Mouse (Mus musculus) hindbrain, embryonic 14.5 days (tissue): ENCODE results near the gene Znhit1. TPM values are rescaled to one million over a fixed set of nuclear protein-coding genes. Genes with fewer than 3 reads are reported as not detected.

Source experiments
- ATAC-seq: fragments of 200-750 bp; cut with Nextera tagmentation; 2 replicates; pipeline ENCODE4 v1.8.0; 2017; ENCODE audit warnings: moderate number of reproducible peaks, mild to moderate bottlenecking, moderate TSS enrichment, moderate library complexity; ENCODE audit not compliant: low FRiP score
- DNase-seq: peaks from one replicate; pipeline ENCODE4 v3.0.0-alpha.2; 2015; ENCODE audit warnings: low spot score
- H3K27ac ChIP-seq: fragments of 300-500 bp; sonication (generic); 2 replicates; pipeline ENCODE4 v1.5.1; 2014; ENCODE audit warnings: mild to moderate bottlenecking, moderate library complexity
- H3K27me3 ChIP-seq: fragments of 300-500 bp; sonication (generic); 2 replicates; pipeline ENCODE4 v1.6.1; 2014; ENCODE audit warnings: mild to moderate bottlenecking, low read length, mixed read lengths; ENCODE audit not compliant: control insufficient read depth, insufficient read depth
- H3K36me3 ChIP-seq: fragments of 300-500 bp; sonication (generic); replicated peaks from 2 replicates; pipeline ENCODE4 v1.6.1; 2014; ENCODE audit not compliant: control insufficient read depth, insufficient read depth
- H3K4me1 ChIP-seq: fragments of 300-500 bp; sonication (generic); replicated peaks from 2 replicates; pipeline ENCODE4 v1.6.1; 2014; ENCODE audit warnings: antibody characterized with exemption, low read length, mixed read lengths; ENCODE audit not compliant: control insufficient read depth, insufficient read depth
- H3K4me2 ChIP-seq: fragments of 300-500 bp; sonication (generic); replicated peaks from 2 replicates; pipeline ENCODE4 v1.6.1; 2014; ENCODE audit warnings: mild to moderate bottlenecking, moderate library complexity
- H3K4me3 ChIP-seq: fragments of 300-500 bp; sonication (generic); replicated peaks from 2 replicates; pipeline ENCODE4 v1.5.1; 2014; ENCODE audit warnings: mild to moderate bottlenecking, low read length
- H3K9ac ChIP-seq: fragments of 300-500 bp; sonication (generic); 2 replicates; pipeline ENCODE4 v1.6.1; 2014
- H3K9me3 ChIP-seq: fragments of 300-500 bp; sonication (generic); 2 replicates; pipeline ENCODE4 v1.6.1; 2016; ENCODE audit warnings: low read length; ENCODE audit not compliant: control insufficient read depth
- WGBS: fragments of 180-500 bp; shearing (Covaris S2); extraction: QIAGEN DNeasy Blood & Tissue Kit; methylation state at CpG from one replicate; pipeline ENCODE4 v1.1.7; 2014; 5-methylcytosine and 5-hydroxymethylcytosine counted together
- polyA plus RNA-seq: library from polyadenylated mRNA; unstranded; fragments of >200 nt; fragmentation: Nextera tagmentation; extraction: Ambion mirVana; gene quantifications from 2 replicates; pipeline ENCODE4 v1.2.1, GENCODE M21; 2014

Gene Znhit1
- polyA plus RNA-seq, 1 experiment from 2014 or later = 121 TPM

DNA sequence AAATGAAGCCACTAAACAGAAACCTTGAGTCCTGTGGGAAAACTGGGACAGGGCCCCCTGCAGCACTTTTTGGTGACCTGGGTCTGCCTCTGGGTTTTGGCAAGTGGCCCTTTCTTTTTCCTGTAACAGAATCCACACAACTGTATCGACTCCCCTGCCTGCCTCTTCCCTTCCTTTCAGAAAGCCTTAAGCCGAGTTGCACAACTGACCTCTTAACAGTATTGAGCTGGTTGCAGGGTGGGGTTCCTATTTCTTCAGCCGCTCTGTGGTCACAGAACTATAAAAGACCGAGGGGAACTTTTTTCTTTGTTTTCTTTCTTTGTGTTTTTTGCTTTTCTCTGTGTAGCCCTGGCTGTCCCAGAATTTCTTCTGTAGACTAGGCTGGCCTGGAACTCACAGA is 10.1 kb downstream of the Znhit1 start:
- H3K36me3 ChIP-seq = peaks cover 13% of the 10 kb centered on the region
- no peaks in the 10 kb centered on the region for H3K4me1 ChIP-seq
- H3K27me3 ChIP-seq = no peaks in the 10 kb centered on the region
- ATAC-seq (no peak), DNase-seq (no peak)
- H3K9ac ChIP-seq = no peak overlapping the region
- no peak overlapping the region for H3K27ac ChIP-seq
- WGBS = 77% methylated on average over 4 of the region's 4 CpGs
- H3K9me3 ChIP-seq = no peaks in the 10 kb centered on the region
- H3K4me3 ChIP-seq = no peak overlapping the region
- H3K4me2 ChIP-seq = no peak overlapping the region

DNA sequence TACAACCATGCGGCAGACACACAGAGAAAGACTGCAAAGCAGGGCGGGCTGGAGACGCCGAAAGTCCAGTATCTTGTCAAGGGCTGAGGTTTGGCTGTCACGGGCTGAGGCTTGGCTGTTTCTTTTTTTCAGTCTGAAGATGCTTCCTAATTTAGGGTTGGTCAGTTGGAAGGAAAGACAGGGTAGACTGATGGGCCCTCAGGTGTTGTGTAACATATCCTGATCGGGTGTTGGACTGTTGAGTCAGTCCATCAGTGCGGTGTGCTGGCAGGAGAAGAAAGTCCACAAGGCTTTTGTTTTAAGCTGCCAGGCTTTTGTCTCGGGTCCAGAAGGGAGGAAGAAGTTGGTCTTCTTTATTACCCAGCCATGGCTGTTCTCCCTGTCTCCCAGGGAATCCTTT is 14.2 kb downstream of the Znhit1 start:
- 82% methylated on average over 8 of the region's 8 CpGs for WGBS
- no peak for DNase-seq
- no peak for ATAC-seq
- Histone ChIP-seq H3K27me3 (no peaks in the 10 kb centered on the region), H3K4me2 (no peak overlapping the region), H3K27ac (no peak overlapping the region), H3K9me3 (no peaks in the 10 kb centered on the region), H3K4me3 (no peak overlapping the region), H3K36me3 (no peaks in the 10 kb centered on the region), H3K4me1 (no peaks in the 10 kb centered on the region), H3K9ac (no peak overlapping the region)

DNA sequence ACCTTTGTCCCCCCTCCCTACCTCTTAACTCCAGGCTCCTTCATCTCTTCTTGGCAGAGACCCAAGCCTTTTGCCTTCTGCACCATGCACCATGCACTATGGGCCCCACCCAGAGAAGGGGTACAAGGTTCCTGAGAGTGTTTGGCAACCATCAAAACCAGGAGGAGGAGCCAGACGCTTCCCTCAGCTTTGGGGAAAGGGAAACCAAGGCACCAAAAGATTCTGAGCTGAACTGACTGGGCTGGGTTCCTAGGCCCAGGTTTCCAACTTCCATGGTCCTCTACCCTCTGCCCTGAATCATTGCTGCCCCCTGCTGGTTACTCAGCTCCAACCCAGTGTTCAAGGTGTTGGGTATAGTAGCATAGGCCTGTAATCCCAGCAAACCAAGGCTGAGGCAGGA is 17.1 kb downstream of the Znhit1 start:
- Histone ChIP-seq H3K36me3 (peaks cover 14% of the 10 kb centered on the region), H3K4me2 (no peak overlapping the region), H3K9me3 (no peaks in the 10 kb centered on the region), H3K4me1 (no peaks in the 10 kb centered on the region), H3K27me3 (no peaks in the 10 kb centered on the region), H3K4me3 (no peak overlapping the region), H3K9ac (no peak overlapping the region), H3K27ac (no peak overlapping the region)
- WGBS = 79% methylated on average over 1 of the region's 1 CpGs
- ATAC-seq (no peak), DNase-seq (no peak)

DNA sequence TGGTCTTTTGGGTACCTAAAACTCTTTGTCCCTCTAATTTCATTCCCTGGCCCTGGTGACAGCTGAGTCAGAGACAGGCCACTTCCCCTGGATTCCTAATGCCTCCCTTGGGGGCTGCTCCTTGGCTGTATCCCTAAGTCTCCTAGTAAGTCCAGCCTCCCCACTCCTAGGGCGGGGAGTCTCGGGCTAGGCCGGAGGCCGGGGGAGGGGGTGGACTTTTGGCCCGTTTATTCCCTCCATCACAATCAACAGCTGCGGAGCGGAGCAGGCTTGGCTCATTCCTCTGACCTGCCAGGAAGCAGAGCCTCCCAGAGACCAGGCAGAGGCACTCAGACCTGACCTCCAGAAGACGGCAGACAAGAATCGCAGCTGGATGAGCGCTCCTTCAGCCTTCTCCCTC is 20.2 kb downstream of the Znhit1 start:
- Histone ChIP-seq H3K27me3 (no peaks in the 10 kb centered on the region), H3K27ac (no peak overlapping the region), H3K4me3 (no peak overlapping the region), H3K9me3 (no peaks in the 10 kb centered on the region), H3K36me3 (peaks cover 41% of the 10 kb centered on the region), H3K9ac (no peak overlapping the region), H3K4me1 (peaks cover 6% of the 10 kb centered on the region), H3K4me2 (no peak overlapping the region)
- WGBS = 73% methylated on average over 10 of the region's 10 CpGs
- no peak for DNase-seq
- ATAC-seq = no peak

DNA sequence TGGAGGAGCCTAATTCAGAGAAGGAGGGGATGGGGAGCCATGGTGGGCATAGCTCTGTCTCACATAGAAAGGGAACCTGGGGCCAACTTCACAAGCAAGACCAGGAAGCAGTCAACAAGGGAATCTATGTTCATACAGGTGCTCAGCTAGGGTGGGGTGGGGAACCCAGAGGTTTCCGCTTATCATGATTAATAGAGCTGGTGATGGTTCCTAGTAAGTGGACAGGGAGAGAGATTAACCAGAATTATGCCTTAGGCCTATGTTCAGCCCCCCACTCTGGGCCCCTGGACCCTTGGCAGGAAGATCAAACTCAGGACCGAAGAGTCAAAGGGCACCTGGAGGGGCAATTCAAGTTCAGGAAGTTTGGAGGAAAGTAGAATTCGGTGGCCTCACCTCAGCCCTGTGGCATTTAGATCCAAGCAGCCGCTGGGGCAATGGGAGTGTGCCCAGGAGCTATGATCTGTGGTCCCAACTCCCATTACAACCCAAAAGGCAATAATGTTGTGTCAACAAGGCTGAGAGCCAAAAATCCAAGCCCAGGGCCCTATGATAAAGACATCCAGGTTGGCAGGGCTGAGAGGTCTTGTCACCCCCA is 20.9 kb downstream of the Znhit1 start:
- Histone ChIP-seq H3K9ac (no peak overlapping the region), H3K4me2 (no peak overlapping the region), H3K27ac (no peak overlapping the region), H3K4me3 (no peak overlapping the region), H3K4me1 (peaks cover 6% of the 10 kb centered on the region), H3K9me3 (no peaks in the 10 kb centered on the region), H3K36me3 (peaks cover 41% of the 10 kb centered on the region), H3K27me3 (no peaks in the 10 kb centered on the region)
- WGBS = 99% methylated on average over 4 of the region's 4 CpGs
- no peak for DNase-seq
- no peak for ATAC-seq

DNA sequence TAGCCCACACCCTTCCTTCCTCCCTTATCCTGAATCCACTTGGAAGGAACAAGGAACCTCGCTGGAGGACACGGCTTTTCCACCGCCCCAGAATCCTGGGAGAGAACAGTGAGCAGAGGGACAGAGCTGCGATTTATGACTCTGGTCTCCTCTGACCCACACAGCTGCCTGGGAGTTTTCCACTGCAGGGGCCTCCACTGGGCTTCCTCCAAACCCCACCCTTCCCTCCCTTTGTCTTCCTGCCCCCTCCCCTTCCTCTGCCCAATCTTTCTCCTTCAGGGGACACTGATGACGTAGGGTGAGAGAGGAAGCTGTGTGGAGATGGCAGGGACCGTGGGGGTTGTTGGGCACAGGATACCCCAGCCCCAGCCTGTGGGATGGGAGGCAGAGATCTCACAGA is 21.5 kb downstream of the Znhit1 start, which contains the start of gene Cldn15:
Cldn15 (plus strand) TSS at position 286 of the 400 bp plus-strand sequence.
- 94% methylated on average over 6 of the region's 6 CpGs for WGBS
- Histone ChIP-seq H3K9ac (no peak within 1 kb of the TSS), H3K4me1 (peaks cover 8% of the 10 kb centered on the region), H3K27me3 (no peaks in the 10 kb centered on the region), H3K4me3 (no peak within 1 kb of the TSS), H3K27ac (no peak within 1 kb of the TSS), H3K9me3 (no peaks in the 10 kb centered on the region), H3K4me2 (no peak within 1 kb of the TSS), H3K36me3 (peaks cover 41% of the 10 kb centered on the region)
- ATAC-seq (no peak), DNase-seq (no peak)

DNA sequence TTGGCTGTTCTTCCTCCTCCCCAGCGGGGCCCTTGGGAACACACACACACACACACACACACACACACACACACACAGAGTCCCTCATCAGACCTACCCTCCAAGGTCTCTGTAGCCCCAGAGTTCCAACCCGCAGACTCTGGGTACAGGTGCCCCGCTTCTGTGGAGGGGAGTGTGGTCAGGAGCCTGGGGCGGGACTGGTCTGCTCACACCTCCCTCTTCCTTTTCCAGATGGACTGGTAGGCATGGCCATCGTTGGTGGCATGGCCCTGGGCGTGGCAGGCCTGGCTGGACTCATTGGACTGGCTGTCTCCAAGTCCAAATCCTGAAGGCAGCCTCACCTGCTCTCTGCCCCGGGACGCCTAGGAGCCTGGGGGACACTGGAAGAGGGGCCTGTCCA is 22.1 kb downstream of the Znhit1 start:
- Histone ChIP-seq H3K4me3 (no peak overlapping the region), H3K4me1 (peaks cover 12% of the 10 kb centered on the region), H3K27me3 (no peaks in the 10 kb centered on the region), H3K36me3 (peaks cover 41% of the 10 kb centered on the region), H3K27ac (no peak overlapping the region), H3K9me3 (no peaks in the 10 kb centered on the region), H3K9ac (no peak overlapping the region), H3K4me2 (no peak overlapping the region)
- no peak for DNase-seq
- 90% methylated on average over 8 of the region's 8 CpGs for WGBS
- no peak for ATAC-seq

DNA sequence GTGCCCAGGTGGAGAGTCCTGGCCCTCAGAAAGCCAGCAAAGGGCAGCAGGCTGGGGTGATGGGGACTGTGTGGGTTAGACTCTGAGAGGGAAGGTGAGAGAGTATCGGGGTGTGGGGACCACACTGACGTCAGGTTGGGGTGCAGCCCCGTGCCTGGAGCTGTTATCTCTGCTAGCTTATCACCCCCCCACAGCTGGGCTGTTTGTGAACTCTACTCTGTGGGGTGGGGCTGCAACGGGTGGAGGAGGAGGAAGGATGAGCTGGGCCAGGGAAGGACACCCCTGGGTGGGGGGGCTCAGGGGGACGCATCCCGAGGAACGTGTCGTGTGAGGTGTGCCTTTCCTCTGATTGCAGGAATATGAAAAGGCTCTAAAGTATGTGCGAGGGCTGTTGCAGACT is 22.6 kb downstream of the Znhit1 start:
- Histone ChIP-seq H3K36me3 (peaks cover 41% of the 10 kb centered on the region), H3K27ac (no peak overlapping the region), H3K4me1 (peaks cover 12% of the 10 kb centered on the region), H3K4me2 (no peak overlapping the region), H3K27me3 (no peaks in the 10 kb centered on the region), H3K9ac (no peak overlapping the region), H3K9me3 (no peaks in the 10 kb centered on the region), H3K4me3 (no peak overlapping the region)
- ATAC-seq (no peak), DNase-seq (no peak)
- WGBS = 91% methylated on average over 9 of the region's 9 CpGs

DNA sequence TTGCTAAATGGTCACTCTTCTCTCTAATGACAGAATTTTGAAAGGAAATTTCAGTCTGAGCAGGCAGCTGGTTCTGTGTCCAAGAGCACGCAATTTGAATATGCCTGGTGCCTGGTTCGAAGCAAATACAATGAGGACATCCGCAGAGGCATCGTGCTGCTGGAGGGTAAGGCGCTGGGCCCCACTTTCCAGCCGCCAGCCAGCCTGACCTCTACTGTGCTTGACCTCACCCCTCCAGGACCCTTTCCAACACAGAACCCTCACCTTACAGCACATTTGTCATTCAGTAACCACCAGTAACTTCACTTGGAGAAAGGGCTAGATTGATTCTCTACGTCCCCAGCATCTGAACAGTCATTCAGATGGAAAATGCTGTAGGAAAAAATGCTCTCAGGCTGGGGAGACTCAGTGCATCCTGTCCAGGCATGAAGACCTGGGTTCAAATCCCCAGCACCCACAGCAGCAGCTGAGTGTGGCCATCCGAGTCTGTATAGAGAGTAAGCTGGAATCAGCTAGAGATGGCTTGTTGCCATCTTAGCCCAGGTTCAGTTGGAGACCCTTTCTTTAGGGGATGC is 24.8 kb downstream of the Znhit1 start:
- peak overlapping the region; percentile 73 for H3K27ac ChIP-seq
- H3K4me2 ChIP-seq = peak overlapping the region; percentile 80
- peaks cover 41% of the 10 kb centered on the region for H3K36me3 ChIP-seq
- 69% methylated on average over 8 of the region's 8 CpGs for WGBS
- peak overlapping the region; percentile 75 for H3K9ac ChIP-seq
- H3K4me1 ChIP-seq = peaks cover 12% of the 10 kb centered on the region
- ATAC-seq (no peak), DNase-seq (no peak)
- no peaks in the 10 kb centered on the region for H3K27me3 ChIP-seq
- H3K4me3 ChIP-seq = peak overlapping the region; percentile 40
- H3K9me3 ChIP-seq = no peaks in the 10 kb centered on the region

DNA sequence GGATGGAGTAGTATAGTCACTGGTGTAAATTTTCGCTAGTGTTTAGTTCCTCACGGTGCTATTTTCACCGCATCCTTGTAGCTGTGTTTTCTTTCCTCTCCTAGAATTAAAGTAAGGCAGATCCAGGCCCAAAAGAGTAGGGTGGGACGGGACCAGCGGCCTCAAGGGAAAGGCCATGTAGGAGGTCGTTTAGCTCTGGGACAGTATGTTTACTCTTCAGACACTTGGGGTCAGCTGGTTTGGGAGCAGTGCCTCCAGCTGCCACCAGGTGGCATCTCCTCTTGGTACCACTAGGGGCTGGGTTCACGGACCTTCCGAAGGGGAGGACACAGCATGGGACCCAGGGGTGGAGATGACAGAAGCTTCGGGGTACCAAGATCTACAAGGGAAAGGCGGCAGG is 25.3 kb downstream of the Znhit1 start:
- H3K4me2 ChIP-seq = peak overlapping the region; percentile 80
- peak overlapping the region; percentile 73 for H3K27ac ChIP-seq
- no peaks in the 10 kb centered on the region for H3K27me3 ChIP-seq
- H3K4me1 ChIP-seq = peaks cover 12% of the 10 kb centered on the region
- under 1% methylated on average over 10 of the region's 10 CpGs for WGBS
- peak; percentile 68 for ATAC-seq
- peak overlapping the region; percentile 40 for H3K4me3 ChIP-seq
- H3K9me3 ChIP-seq = no peaks in the 10 kb centered on the region
- H3K9ac ChIP-seq = peak overlapping the region; percentile 75
- H3K36me3 ChIP-seq = peaks cover 45% of the 10 kb centered on the region
- peak; percentile 80 for DNase-seq
